Mouse (Mus musculus) forebrain, embryonic 14.5 days (tissue): Measurements from ENCODE around the gene Rnf152. TPM values are rescaled to one million over a fixed set of nuclear protein-coding genes. Genes with fewer than 3 reads are reported as not detected.

Source experiments
- ATAC-seq: fragments of 200-750 bp; cut with Nextera tagmentation; 2 replicates; pipeline ENCODE4 v1.8.0; 2017; ENCODE audit warnings: mild to moderate bottlenecking, moderate library complexity
- DNase-seq: peaks from one replicate; pipeline ENCODE4 v3.0.0-alpha.2; 2015; ENCODE audit warnings: low spot score
- H3K27ac ChIP-seq: fragments of 300-500 bp; sonication (generic); 2 replicates; pipeline ENCODE4 v1.5.1; 2014; ENCODE audit warnings: low read depth, mild to moderate bottlenecking, control low read depth, low read length, moderate library complexity
- H3K27me3 ChIP-seq: fragments of 300-500 bp; sonication (generic); replicated peaks from 2 replicates; pipeline ENCODE4 v1.6.1; 2014; ENCODE audit warnings: low read length, control low read depth, mixed read lengths; ENCODE audit not compliant: control insufficient read depth, insufficient read depth
- H3K36me3 ChIP-seq: fragments of 300-500 bp; sonication (generic); 2 replicates; pipeline ENCODE4 v1.6.1; 2014; ENCODE audit warnings: low read length, control low read depth; ENCODE audit not compliant: control insufficient read depth, insufficient read depth
- H3K4me1 ChIP-seq: fragments of 300-500 bp; sonication (generic); 2 replicates; pipeline ENCODE4 v1.6.1; 2014; ENCODE audit warnings: antibody characterized with exemption, low read length, control low read depth; ENCODE audit not compliant: control insufficient read depth, insufficient read depth
- H3K4me2 ChIP-seq: fragments of 300-500 bp; sonication (generic); 2 replicates; pipeline ENCODE4 v1.6.1; 2014; ENCODE audit warnings: mild to moderate bottlenecking, control low read depth, low read length
- H3K4me3 ChIP-seq: fragments of 300-500 bp; sonication (generic); 2 replicates; pipeline ENCODE4 v1.5.1; 2014; ENCODE audit warnings: low read depth, low read length, control low read depth
- H3K9ac ChIP-seq: fragments of 300-500 bp; sonication (generic); 2 replicates; pipeline ENCODE4 v1.6.1; 2014; ENCODE audit warnings: mild to moderate bottlenecking, low read length, control low read depth, moderate library complexity
- H3K9me3 ChIP-seq: fragments of 300-500 bp; sonication (generic); replicated peaks from 2 replicates; pipeline ENCODE4 v1.6.1; 2016; ENCODE audit warnings: low read length, control low read depth, mixed read lengths; ENCODE audit not compliant: control insufficient read depth
- WGBS: fragments of 180-500 bp; shearing (Covaris S2); extraction: QIAGEN DNeasy Blood & Tissue Kit; methylation state at CpG from one replicate; pipeline ENCODE4 v1.1.7; 2014; 5-methylcytosine and 5-hydroxymethylcytosine counted together
- polyA plus RNA-seq: library from polyadenylated mRNA; unstranded; fragments of >200 nt; fragmentation: Nextera tagmentation; extraction: Ambion mirVana; gene quantifications from 2 replicates; pipeline ENCODE4 v1.2.1, GENCODE M21; 2014

The Rnf152 gene
- polyA plus RNA-seq, 1 experiment from 2014 or later = 4.9 TPM

- H3K4me1 ChIP-seq = no peaks in the 10 kb centered on the region; the same call in 1 of the 2 replicates
- ATAC-seq = peak; percentile 67
- no peaks in the 10 kb centered on the region for H3K9me3 ChIP-seq
- H3K4me3 ChIP-seq = peak overlapping the region; percentile 70
- 4% methylated on average over 30 of the region's 30 CpGs for WGBS
- H3K27ac ChIP-seq = peak overlapping the region; percentile 56; the same call in 1 of the 2 replicates
- H3K4me2 ChIP-seq = peak overlapping the region; percentile 87
- peak overlapping the region; percentile 84 for H3K9ac ChIP-seq
- H3K36me3 ChIP-seq = no peaks in the 10 kb centered on the region
- no peaks in the 10 kb centered on the region for H3K27me3 ChIP-seq
- DNase-seq = peak; percentile 51
Observed at GRCm38 (mm10) chr1:105354901-105355891, 1.3 kb downstream of the Rnf152 start.

GRCm38 (mm10) chr1:105351806-105352205 is 4.7 kb downstream of the Rnf152 start:
- H3K27me3 ChIP-seq = no peaks in the 10 kb centered on the region
- H3K4me3 ChIP-seq = no peak overlapping the region
- no peak overlapping the region for H3K9ac ChIP-seq
- no peaks in the 10 kb centered on the region for H3K36me3 ChIP-seq
- H3K4me1 ChIP-seq = no peaks in the 10 kb centered on the region; the same call in 1 of the 2 replicates
- no peak overlapping the region for H3K27ac ChIP-seq
- no peaks in the 10 kb centered on the region for H3K9me3 ChIP-seq
- DNase-seq (no peak), ATAC-seq (no peak)
- 92% methylated on average over 4 of the region's 4 CpGs for WGBS
- no peak overlapping the region for H3K4me2 ChIP-seq

DNA sequence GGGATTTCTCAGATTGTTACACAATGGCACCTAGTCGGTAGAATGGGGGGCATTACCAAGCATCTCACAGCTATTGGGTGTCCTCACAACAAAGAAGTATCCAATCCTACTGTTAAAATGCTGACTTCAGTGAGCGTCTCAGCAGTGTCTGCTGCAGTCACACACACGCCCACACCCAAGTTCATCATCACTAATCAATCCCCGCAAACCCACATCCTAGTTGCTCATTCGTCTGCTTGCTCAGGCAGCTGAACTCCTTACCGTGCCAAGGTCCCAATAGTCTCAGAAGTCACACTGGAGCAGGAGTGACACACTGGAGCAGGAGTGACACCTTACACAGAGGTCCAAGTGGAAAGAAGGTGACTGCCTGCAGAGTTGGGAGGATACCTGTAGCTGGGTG is 14.2 kb downstream of the Rnf152 start:
- no peak overlapping the region for H3K4me3 ChIP-seq
- WGBS = 92% methylated on average over 6 of the region's 6 CpGs
- no peak for ATAC-seq
- no peaks in the 10 kb centered on the region for H3K27me3 ChIP-seq
- no peak for DNase-seq
- no peak overlapping the region for H3K9ac ChIP-seq
- no peaks in the 10 kb centered on the region for H3K9me3 ChIP-seq
- H3K27ac ChIP-seq = no peak overlapping the region
- H3K36me3 ChIP-seq = no peaks in the 10 kb centered on the region
- no peaks in the 10 kb centered on the region for H3K4me1 ChIP-seq
- no peak overlapping the region for H3K4me2 ChIP-seq

- no peaks in the 10 kb centered on the region for H3K4me1 ChIP-seq
- DNase-seq (no peak), ATAC-seq (no peak)
- no peaks in the 10 kb centered on the region for H3K9me3 ChIP-seq
- no peak overlapping the region for H3K9ac ChIP-seq
- H3K4me3 ChIP-seq = no peak overlapping the region
- no peaks in the 10 kb centered on the region for H3K36me3 ChIP-seq
- H3K4me2 ChIP-seq = no peak overlapping the region
- H3K27me3 ChIP-seq = no peaks in the 10 kb centered on the region
- H3K27ac ChIP-seq = no peak overlapping the region
Observed at GRCm38 (mm10) chr1:105340943-105341342, 15.6 kb downstream of the Rnf152 start.

- WGBS = 93% methylated on average over 4 of the region's 4 CpGs
- Histone ChIP-seq H3K4me3 (no peak overlapping the region), H3K9ac (no peak overlapping the region), H3K27me3 (no peaks in the 10 kb centered on the region), H3K4me1 (no peaks in the 10 kb centered on the region), H3K4me2 (no peak overlapping the region), H3K36me3 (no peaks in the 10 kb centered on the region), H3K9me3 (no peaks in the 10 kb centered on the region), H3K27ac (no peak overlapping the region)
- DNase-seq (no peak), ATAC-seq (no peak)
Observed at GRCm38 (mm10) chr1:105337397-105337796, 19.1 kb downstream of the Rnf152 start.

- no peak overlapping the region for H3K4me2 ChIP-seq
- WGBS = 92% methylated on average over 5 of the region's 5 CpGs
- H3K9me3 ChIP-seq = no peaks in the 10 kb centered on the region
- DNase-seq = no peak
- H3K4me3 ChIP-seq = no peak overlapping the region
- no peaks in the 10 kb centered on the region for H3K4me1 ChIP-seq
- no peaks in the 10 kb centered on the region for H3K36me3 ChIP-seq
- no peak overlapping the region for H3K9ac ChIP-seq
- H3K27me3 ChIP-seq = no peaks in the 10 kb centered on the region
- H3K27ac ChIP-seq = no peak overlapping the region
- no peak for ATAC-seq
Observed at GRCm38 (mm10) chr1:105336096-105336495, 20.4 kb downstream of the Rnf152 start.

GRCm38 (mm10) chr1:105332087-105332731 is 24.3 kb downstream of the Rnf152 start:
- ATAC-seq (no peak), DNase-seq (no peak)
- no peak overlapping the region for H3K27ac ChIP-seq
- WGBS = 81% methylated on average over 8 of the region's 8 CpGs
- H3K27me3 ChIP-seq = no peaks in the 10 kb centered on the region
- no peaks in the 10 kb centered on the region for H3K9me3 ChIP-seq
- H3K9ac ChIP-seq = no peak overlapping the region
- no peaks in the 10 kb centered on the region for H3K4me1 ChIP-seq
- H3K4me2 ChIP-seq = no peak overlapping the region
- no peaks in the 10 kb centered on the region for H3K36me3 ChIP-seq
- no peak overlapping the region for H3K4me3 ChIP-seq

- Histone ChIP-seq H3K4me1 (no peaks in the 10 kb centered on the region), H3K27me3 (no peaks in the 10 kb centered on the region), H3K27ac (no peak overlapping the region), H3K4me3 (no peak overlapping the region), H3K36me3 (no peaks in the 10 kb centered on the region), H3K4me2 (no peak overlapping the region), H3K9me3 (no peaks in the 10 kb centered on the region), H3K9ac (no peak overlapping the region)
- DNase-seq (peak; percentile 6), ATAC-seq (no peak)
- 25% methylated on average over 5 of the region's 5 CpGs for WGBS
Observed at GRCm38 (mm10) chr1:105331605-105332004, 24.9 kb downstream of the Rnf152 start.
